9 mouse cellular contexts compared by ENCODE assay signal in genomic region chr15:88651019-88651418, GRCm38 (mm10). TPM values are rescaled to one million over a fixed set of nuclear protein-coding genes. Genes with fewer than 3 reads are reported as not detected.
A peak's percentile ranks its signal among the peaks of the same experiment; 100 is the strongest.
DNase-seq lines count a peak whose midpoint lies in the region; TF ChIP-seq lines count a peak whose summit lies in the region.
"Had no signal": no experiment of that assay in that cellular context is flagged by ENCODE, and none has a peak within 500 bp of the region (broad histone marks: within the 10 kb centered on the region; RNA-seq: fewer than 3 reads in every experiment).

No protein-coding gene starts in this region.

- peak; percentile 85 for TF ChIP-seq CTCF in lung, adult 2 months (IDR thresholded peaks at IDR 0.05; ENCODE audit: insufficient read depth, low read length)

- WGBS in lung, adult 2 months: 24% methylated on average over 13 of the region's 13 CpGs

- no peak for TF ChIP-seq POLR2A in lung, adult 2 months (IDR thresholded peaks at IDR 0.05; ENCODE audit: borderline replicate concordance, extremely low read depth, low read depth, low read length)

- H3K4me3 ChIP-seq in lung, adult 2 months (replicated peaks; ENCODE audit: extremely low read depth, low read depth, low read length): no peak overlapping the region
- H3K4me3 ChIP-seq: heart, embryonic 13.5 days had no signal

- H3K4me1 ChIP-seq in lung, adult 2 months (ENCODE audit: control insufficient read depth, insufficient read depth, low read length): no peaks in the 10 kb centered on the region
- H3K4me1 ChIP-seq: heart, embryonic 13.5 days had no signal

- DNase-seq in CD4-positive helper T cell, adult 2 months (ENCODE audit: low read depth, low spot score): peak; percentile 9
- peak; percentile 43 for DNase-seq in WW6 (ENCODE audit: low read depth, low spot score)
- DNase-seq in cerebellum, postnatal 14 days: peak; percentile 94 to 96
- peak; percentile 81 to 87 for DNase-seq in frontal cortex, postnatal 36 days (ENCODE audit: low spot score in 2 of 2)
- DNase-seq in kidney, postnatal 4 days: peak; percentile 80
- DNase-seq in lung, adult 2 months: peak; percentile 46
- DNase-seq in retina, embryonic 14.5 days (ENCODE audit: low spot score): peak; percentile 89
- peak; percentile 48 for DNase-seq in urinary bladder, postnatal 25 days (ENCODE audit: low spot score)

RNA-seq across cellular contexts. Expression of gene Zdhhc25, which starts 50.9 kb away (rescaled TPM):
- not detected in 2 replicates for polyA plus RNA-seq in lung, adult 2 months (2012; rRNA removed)
- polyA plus RNA-seq: heart, embryonic 13.5 days had no signal

Comparison
In these comparisons a context has a peak if more than half of its experiments do, and no peak if none do; other contexts are left out.
1. DNase-seq: peak in every context shown above with its lines; median percentile 95 in cerebellum, postnatal 14 days; 89 in retina, embryonic 14.5 days; 84 in frontal cortex, postnatal 36 days; 80 in kidney, postnatal 4 days; 48 in urinary bladder, postnatal 25 days; 46 in lung, adult 2 months; 43 in WW6; 9 in CD4-positive helper T cell, adult 2 months.